Mouse (Mus musculus) bone marrow, adult 2 months (tissue): Measurements from ENCODE around the gene Smyd5.

Source experiments
- CTCF ChIP-seq: fragments of 200-500 bp; IDR thresholded peaks from 2 replicates; pipeline ENCODE4 v1.5.1; 2011; ENCODE audit warnings: low read length, control low read depth; ENCODE audit not compliant: control insufficient read depth, insufficient read depth
- POLR2A ChIP-seq: fragments of 200-500 bp; IDR thresholded peaks from 2 replicates; pipeline ENCODE4 v1.6.1; 2011; ENCODE audit warnings: low read depth, mild to moderate bottlenecking, control low read depth, low read length, borderline replicate concordance; ENCODE audit not compliant: control insufficient read depth

DNA sequence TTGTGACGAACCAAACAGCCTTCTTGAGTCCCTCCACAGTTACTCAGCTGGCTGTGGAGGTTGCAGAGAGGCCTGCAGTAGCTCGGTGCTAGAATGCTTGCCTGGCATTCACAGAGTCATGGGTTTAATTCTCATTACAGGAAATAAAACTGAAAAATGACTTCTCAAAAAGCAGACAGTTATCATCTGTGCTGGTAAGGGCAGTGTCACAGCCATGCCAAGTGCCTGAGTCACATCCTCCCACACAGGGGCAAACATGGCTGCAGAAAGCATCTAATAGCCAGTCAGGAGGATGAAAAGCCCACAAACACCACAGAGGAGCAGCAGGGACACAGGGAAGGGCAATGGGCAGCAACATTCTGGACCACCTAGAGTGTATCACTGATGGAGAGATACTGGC, 49.0 kb upstream of the Smyd5 start:
- TF ChIP-seq CTCF (no peak), POLR2A (no peak)
